Mouse (Mus musculus) CH12.LX (cell line): ENCODE measurements at regions not wholly inside any gene's neighbourhood (a gene's known extent, or its start where the extent isn't known, plus 50 kb on each side); places are given as distances from the start of the nearest gene placed in this dataset.

Source experiments
- DNase-seq: peaks from one replicate; pipeline ENCODE4 v3.0.0-alpha.2; 2013; ENCODE audit errors: extremely low read depth
- H3K27ac ChIP-seq: 2 replicates; pipeline ENCODE4 v1.5.1; 2012; ENCODE audit warnings: low read depth, mild to moderate bottlenecking, control low read depth, moderate library complexity; ENCODE audit not compliant: insufficient read depth
- H3K27me3 ChIP-seq: replicated peaks from 2 replicates; pipeline ENCODE3; 2012; ENCODE audit warnings: inconsistent platforms
- H3K36me3 ChIP-seq, 2 experiments: replicated peaks in 1 of 2; 2 replicates each; pipeline versions ENCODE3 to v1.6.1; 2012; ENCODE audit warnings: inconsistent platforms in 1 of 2, low read length in 1 of 2, mild to moderate bottlenecking in 1 of 2, mixed read lengths in 1 of 2, moderate library complexity in 1 of 2; ENCODE audit not compliant: control insufficient read depth in 1 of 2, insufficient read depth in 1 of 2
- H3K4me1 ChIP-seq, 2 experiments: 2 replicates each; pipeline ENCODE4 v1.6.1; 2012; ENCODE audit warnings: inconsistent platforms in 1 of 2, moderate library complexity in 1 of 2; ENCODE audit not compliant: insufficient read depth in 2 of 2, control insufficient read depth in 1 of 2
- H3K4me2 ChIP-seq: 2 replicates; pipeline ENCODE4 v1.6.1; 2012; ENCODE audit warnings: low read depth, mild to moderate bottlenecking, control low read depth; ENCODE audit not compliant: poor library complexity, insufficient read depth, severe bottlenecking
- H3K4me3 ChIP-seq, 3 experiments: fragments of 150-350 bp in 1 of 3; sonication (generic) in 1 of 3; replicated peaks in 1 of 3; 2 replicates each; pipeline versions ENCODE3 to v1.5.1; 2011 to 2012; ENCODE audit warnings: low read depth in 2 of 3, low read length in 2 of 3, mild to moderate bottlenecking in 2 of 3, moderate library complexity in 2 of 3, control low read depth in 1 of 3, improper control_type of control experiment in 1 of 3, inconsistent platforms in 1 of 3, mixed read lengths in 1 of 3; ENCODE audit not compliant: poor library complexity in 1 of 3
- H3K79me2 ChIP-seq: replicated peaks from 2 replicates; pipeline ENCODE4 v1.6.1; 2012; ENCODE audit warnings: mild to moderate bottlenecking, moderate library complexity; ENCODE audit not compliant: control insufficient read depth, poor library complexity, insufficient read depth, severe bottlenecking; ENCODE audit errors: extremely low read depth
- H3K9ac ChIP-seq: 2 replicates; pipeline ENCODE4 v1.6.1; 2012; ENCODE audit warnings: low read depth, mild to moderate bottlenecking, control low read depth, moderate library complexity; ENCODE audit not compliant: insufficient read depth
- H3K9me3 ChIP-seq: replicated peaks from 2 replicates; pipeline ENCODE3; 2012; ENCODE audit warnings: low read length, inconsistent platforms, mixed read lengths
- BHLHE40 ChIP-seq: IDR thresholded peaks from 2 replicates; pipeline ENCODE4 v1.6.1; 2011; ENCODE audit warnings: mild to moderate bottlenecking, low read depth, low read length, improper control_type of control experiment
- CHD2 ChIP-seq: IDR thresholded peaks from 2 replicates; pipeline ENCODE4 v1.6.1; 2011; ENCODE audit warnings: low read length, improper control_type of control experiment
- EP300 ChIP-seq: IDR thresholded peaks from 2 replicates; pipeline ENCODE4 v1.6.1; 2011; ENCODE audit warnings: low read length, improper control_type of control experiment
- ETS1 ChIP-seq: conservative IDR thresholded peaks from 2 replicates; pipeline ENCODE4 v1.6.1; 2012; ENCODE audit warnings: low read depth, mild to moderate bottlenecking, inconsistent platforms, low read length, improper control_type of control experiment, moderate library complexity
- GABPA ChIP-seq: IDR thresholded peaks from 2 replicates; pipeline ENCODE4 v1.6.1; 2012; ENCODE audit warnings: low read depth, low read length, improper control_type of control experiment, inconsistent platforms; ENCODE audit not compliant: insufficient replicate concordance
- HCFC1 ChIP-seq: IDR thresholded peaks from 2 replicates; pipeline ENCODE4 v1.6.1; 2012; ENCODE audit warnings: low read depth, mild to moderate bottlenecking, inconsistent platforms, low read length, improper control_type of control experiment
- IRF4 ChIP-seq: IDR thresholded peaks from 2 replicates; pipeline ENCODE4 v1.6.1; 2014; ENCODE audit warnings: low read depth, mild to moderate bottlenecking, inconsistent platforms, low read length, improper control_type of control experiment
- JUN ChIP-seq: IDR thresholded peaks from 2 replicates; pipeline ENCODE4 v1.6.1; 2011; ENCODE audit warnings: low read depth, mild to moderate bottlenecking, low read length, improper control_type of control experiment, moderate library complexity; ENCODE audit not compliant: insufficient read depth
- MEF2A ChIP-seq: IDR thresholded peaks from 2 replicates; pipeline ENCODE4 v1.6.1; 2014; ENCODE audit warnings: low read depth, mild to moderate bottlenecking, inconsistent platforms, low read length, improper control_type of control experiment, borderline replicate concordance
- NRF1 ChIP-seq: IDR thresholded peaks from 2 replicates; pipeline ENCODE4 v1.6.1; 2014; ENCODE audit warnings: low read depth, mild to moderate bottlenecking, inconsistent platforms, low read length, improper control_type of control experiment, moderate library complexity
- POLR2A ChIP-seq: IDR thresholded peaks from 2 replicates; pipeline ENCODE4 v1.6.1; 2011; ENCODE audit warnings: low read depth, mild to moderate bottlenecking, improper control_type of control experiment, low read length
- RAD21 ChIP-seq: IDR thresholded peaks from 2 replicates; pipeline ENCODE4 v1.6.1; 2011; ENCODE audit warnings: low read depth, mild to moderate bottlenecking, low read length, improper control_type of control experiment, moderate library complexity
- RCOR1 ChIP-seq: conservative IDR thresholded peaks from 2 replicates; pipeline ENCODE4 v1.6.1; 2012; ENCODE audit warnings: low read depth, mild to moderate bottlenecking, inconsistent platforms, low read length, improper control_type of control experiment
- SIN3A ChIP-seq: IDR thresholded peaks from 2 replicates; pipeline ENCODE4 v1.6.1; 2012; ENCODE audit warnings: low read length, improper control_type of control experiment, inconsistent platforms
- USF1 ChIP-seq: IDR thresholded peaks from 2 replicates; pipeline ENCODE4 v1.6.1; 2014; ENCODE audit warnings: low read depth, mild to moderate bottlenecking, inconsistent platforms, low read length, improper control_type of control experiment
- ZMIZ1 ChIP-seq: IDR thresholded peaks from 2 replicates; pipeline ENCODE4 v1.6.1; 2012; ENCODE audit warnings: low read depth, mild to moderate bottlenecking, inconsistent platforms, low read length, improper control_type of control experiment
- dilution Hi-C: fragments of 300-500 bp; cut with MboI; formaldehyde crosslinking; loops from 2 replicates; pipeline ENCODE4 v1.14.3; 2020; ENCODE audit warnings: low sequenced_read_pairs; ENCODE audit not compliant: extremely low pct_unique_long_range_greater_than_20kb, extremely low pct_ligation_motif_present
- in situ Hi-C: fragments of 300-500 bp; cut with MboI; formaldehyde crosslinking; loops from 3 replicates; pipeline ENCODE4 v1.14.3; 2019; ENCODE audit warnings: low sequenced_read_pairs, low pct_ligation_motif_present, low pct_unique_long_range_greater_than_20kb, mixed read lengths

- no peak for DNase-seq
- Histone ChIP-seq H3K4me3 (no peak overlapping the region), H3K79me2 (no peaks in the 10 kb centered on the region), H3K9me3 (no peaks in the 10 kb centered on the region), H3K27me3 (no peaks in the 10 kb centered on the region), H3K36me3 (no peaks in the 10 kb centered on the region), H3K4me1 (no peaks in the 10 kb centered on the region), H3K27ac (no peak overlapping the region), H3K9ac (no peak overlapping the region), H3K4me2 (no peak overlapping the region)
- TF ChIP-seq GABPA (no peak), BHLHE40 (no peak), POLR2A (no peak), RAD21 (no peak), MEF2A (no peak), HCFC1 (no peak), IRF4 (no peak), USF1 (no peak), ETS1 (no peak)
- in situ Hi-C loops (no loop called here), dilution Hi-C loops (no loop called here)
Observed at GRCm38 (mm10) chr6:91623646-91624045, 60.2 kb upstream of the Slc6a6 start.

- H3K4me3 ChIP-seq: no peak overlapping the region
- no peak overlapping the region for H3K4me2 ChIP-seq
- H3K9ac ChIP-seq: no peak overlapping the region
- dilution Hi-C loops: no loop called here
- H3K27me3 ChIP-seq: no peaks in the 10 kb centered on the region
- no peaks in the 10 kb centered on the region for H3K79me2 ChIP-seq
- in situ Hi-C loops: no loop called here
- TF ChIP-seq RCOR1: no peak
- peak; percentile 54; the same call in 1 of the 2 replicates for TF ChIP-seq CHD2
- DNase-seq: no peak
- H3K36me3 ChIP-seq: no peaks in the 10 kb centered on the region
- H3K27ac ChIP-seq: no peak overlapping the region
- H3K9me3 ChIP-seq: peaks cover 5% of the 10 kb centered on the region
- peaks cover 0 to 7% of the 10 kb centered on the region in 2 experiments; a peak in 2 of 4 replicates for H3K4me1 ChIP-seq
Observed at GRCm38 (mm10) chr6:91629230-91629629, 54.6 kb upstream of the Slc6a6 start.

- H3K9me3 ChIP-seq: peaks cover 5% of the 10 kb centered on the region
- in situ Hi-C loops (no loop called here), dilution Hi-C loops (no loop called here)
Observed at GRCm38 (mm10) chr6:91631261-91631660, 52.6 kb upstream of the Slc6a6 start.

More at GRCm38 (mm10) chr6:91631261-91631660, 52.6 kb upstream of the Slc6a6 start:
- Histone ChIP-seq H3K79me2 (no peaks in the 10 kb centered on the region), H3K4me1 (peaks cover 0 to 26% of the 10 kb centered on the region in 2 experiments; a peak in 2 of 4 replicates), H3K4me2 (no peak overlapping the region)
- no peak for DNase-seq
- TF ChIP-seq RAD21 (no peak), JUN (no peak), ZMIZ1 (no peak), EP300 (no peak), SIN3A (no peak), GABPA (no peak), NRF1 (no peak)
- TF ChIP-seq, all 38 proteins: peak for 0
- H3K9ac ChIP-seq: no peak overlapping the region
- no peaks in the 10 kb centered on the region for H3K36me3 ChIP-seq
- no peak overlapping the region for H3K4me3 ChIP-seq
- no peaks in the 10 kb centered on the region for H3K27me3 ChIP-seq
- H3K27ac ChIP-seq: no peak overlapping the region
